Mouse (Mus musculus) C2C12 (cell line): ENCODE results near the gene Scarb1. TPM values are rescaled to one million over a fixed set of nuclear protein-coding genes. Genes with fewer than 3 reads are reported as not detected.

Source experiments
- H3K27me3 ChIP-seq: one replicate; pipeline ENCODE4 v1.6.1; 2011; ENCODE audit not compliant: control insufficient read depth, insufficient read depth, insufficient read length
- H3K36me3 ChIP-seq: one replicate; pipeline ENCODE4 v1.6.1; 2011; ENCODE audit not compliant: control insufficient read depth, insufficient read depth
- H3K4me3 ChIP-seq: one replicate; pipeline ENCODE4 v1.5.1; 2011; ENCODE audit warnings: mild to moderate bottlenecking, control low read depth; ENCODE audit not compliant: poor library complexity, insufficient read depth, severe bottlenecking
- H3K79me2 ChIP-seq: one replicate; pipeline ENCODE4 v1.6.1; 2011; ENCODE audit not compliant: control insufficient read depth, insufficient read depth
- H3K79me3 ChIP-seq: one replicate; pipeline ENCODE4 v1.6.1; 2011; ENCODE audit warnings: low read depth, control low read depth
- H3ac ChIP-seq: one replicate; pipeline ENCODE3; 2011; ENCODE audit warnings: low read depth; ENCODE audit not compliant: control insufficient read depth, insufficient read length
- CEBPB ChIP-seq: IDR thresholded peaks from one replicate; pipeline ENCODE4 v1.6.1; 2011; ENCODE audit warnings: low read depth, mild to moderate bottlenecking, control low read depth, moderate library complexity
- CTCF ChIP-seq: IDR thresholded peaks from one replicate; pipeline ENCODE4 v1.5.1; 2011; ENCODE audit not compliant: control insufficient read depth, insufficient read depth, insufficient read length
- FOSL1 ChIP-seq: IDR thresholded peaks from one replicate; pipeline ENCODE4 v1.8.0; 2011; ENCODE audit warnings: mild to moderate bottlenecking, low read length; ENCODE audit not compliant: poor library complexity, insufficient read depth, severe bottlenecking
- MAX ChIP-seq: IDR thresholded peaks from one replicate; pipeline ENCODE4 v1.6.1; 2011; ENCODE audit warnings: mild to moderate bottlenecking, control low read depth
- MYOD1 ChIP-seq: IDR thresholded peaks from one replicate; pipeline ENCODE4 v1.6.1; 2011; ENCODE audit warnings: low read depth; ENCODE audit not compliant: control insufficient read depth, insufficient read length
- MYOG ChIP-seq: IDR thresholded peaks from one replicate; pipeline ENCODE4 v1.6.1; 2011; ENCODE audit not compliant: control insufficient read depth, insufficient read length; ENCODE audit errors: extremely low read depth
- USF1 ChIP-seq: IDR thresholded peaks from one replicate; pipeline ENCODE4 v1.6.1; 2011; ENCODE audit warnings: low read depth, mild to moderate bottlenecking, control low read depth, moderate library complexity
- polyA plus RNA-seq: library from polyadenylated mRNA; unstranded; fragments of >200 nt; fragmentation: generic; extraction: Trizol; gene quantifications from one replicate; pipeline ENCODE4 v1.2.1, GENCODE M21; 2012; ENCODE audit warnings: missing spikeins

Scarb1 gene
- polyA plus RNA-seq, 1 experiment, result 31.4 TPM

DNA sequence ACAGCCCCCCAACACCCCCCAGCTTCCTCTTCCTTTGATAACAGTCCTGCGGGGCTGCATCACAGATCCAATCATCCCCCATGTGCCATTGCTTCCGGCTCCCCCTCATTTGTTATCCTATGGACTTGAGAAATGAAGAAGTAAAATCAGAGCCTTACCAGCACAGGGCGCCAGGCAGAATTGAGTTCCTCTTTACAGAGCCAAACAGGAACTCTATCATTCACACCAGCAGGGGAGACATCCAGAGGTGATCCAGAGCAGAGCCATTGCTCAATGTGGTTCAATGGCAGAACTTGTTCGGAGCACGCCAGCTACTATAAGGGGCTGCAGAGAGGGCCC is 17.3 kb upstream of the Scarb1 start:
- Histone ChIP-seq H3K79me2 (no peaks in the 10 kb centered on the region), H3ac (no peak overlapping the region), H3K27me3 (no peaks in the 10 kb centered on the region), H3K79me3 (no peaks in the 10 kb centered on the region), H3K36me3 (no peaks in the 10 kb centered on the region), H3K4me3 (no peak overlapping the region)
- TF ChIP-seq FOSL1, result no peak
- TF ChIP-seq MAX, result no peak
- TF ChIP-seq CTCF, result no peak
- no peak for TF ChIP-seq CEBPB
- TF ChIP-seq USF1, result no peak
- no peak for TF ChIP-seq MYOG
- no peak for TF ChIP-seq MYOD1

DNA sequence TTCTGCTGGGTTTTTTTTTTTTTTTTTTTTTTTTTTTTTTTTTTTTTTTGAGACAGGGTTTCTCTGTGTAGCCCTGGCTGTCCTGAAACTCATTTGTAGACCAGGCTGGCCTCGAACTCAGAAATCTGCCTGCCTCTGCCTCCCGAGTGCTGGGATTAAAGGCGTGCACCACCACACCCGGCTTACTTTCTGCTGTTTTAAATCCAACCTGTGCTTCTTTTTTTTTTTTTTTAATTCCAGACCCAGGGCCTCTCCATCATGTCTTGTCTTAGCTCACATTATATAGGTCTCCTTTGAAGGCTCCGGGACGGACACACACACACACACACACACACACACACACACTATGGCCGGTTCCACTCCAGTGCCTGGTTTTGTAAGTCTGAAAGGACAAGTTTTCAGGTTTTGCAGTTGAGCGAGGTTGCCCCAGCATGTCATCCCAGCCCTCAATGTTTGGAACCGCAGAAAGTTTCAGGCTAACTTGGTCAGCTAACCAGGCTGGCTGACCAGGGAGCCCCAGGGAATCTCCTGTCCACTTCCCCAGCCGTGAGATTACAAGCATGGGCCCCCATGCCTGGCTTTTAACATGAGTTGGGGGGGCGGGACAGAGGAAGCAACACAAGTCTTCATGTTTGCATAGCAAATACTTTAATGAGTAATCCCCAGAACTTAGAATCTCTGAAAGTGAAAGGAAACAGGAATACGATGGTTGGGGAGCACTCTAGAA is 16.8 kb upstream of the Scarb1 start:
- no peak overlapping the region for H3ac ChIP-seq
- H3K79me3 ChIP-seq, result no peaks in the 10 kb centered on the region
- H3K27me3 ChIP-seq, result no peaks in the 10 kb centered on the region
- no peaks in the 10 kb centered on the region for H3K79me2 ChIP-seq
- H3K4me3 ChIP-seq, result no peak overlapping the region
- TF ChIP-seq MAX, result no peak
- no peak for TF ChIP-seq MYOD1
- no peak for TF ChIP-seq MYOG
- no peak for TF ChIP-seq CTCF
- no peak for TF ChIP-seq USF1
- no peak for TF ChIP-seq FOSL1
- TF ChIP-seq CEBPB, result no peak
- H3K36me3 ChIP-seq, result no peaks in the 10 kb centered on the region

DNA sequence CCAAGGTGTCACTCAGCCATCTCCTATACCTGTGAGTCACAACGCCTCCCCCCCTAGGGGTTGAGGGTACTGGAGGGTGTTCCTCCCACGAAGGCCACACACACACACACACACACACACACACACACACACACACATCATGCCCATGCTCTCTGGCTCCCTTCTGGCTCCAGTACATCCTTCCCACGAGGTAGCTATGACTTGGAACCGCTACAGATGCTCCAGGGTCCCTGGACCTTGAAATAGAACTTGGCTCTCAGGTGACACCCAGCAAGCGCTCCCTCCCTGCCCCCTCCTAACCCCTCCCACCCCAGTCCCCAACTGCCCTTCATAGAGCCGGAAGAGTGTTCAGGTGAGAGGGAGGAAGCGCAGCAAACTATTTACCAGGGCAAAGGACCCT is 14.8 kb upstream of the Scarb1 start:
- Histone ChIP-seq H3K36me3 (no peaks in the 10 kb centered on the region), H3K79me3 (no peaks in the 10 kb centered on the region), H3K4me3 (no peak overlapping the region), H3K27me3 (no peaks in the 10 kb centered on the region), H3ac (no peak overlapping the region), H3K79me2 (no peaks in the 10 kb centered on the region)
- TF ChIP-seq CTCF, result no peak

DNA sequence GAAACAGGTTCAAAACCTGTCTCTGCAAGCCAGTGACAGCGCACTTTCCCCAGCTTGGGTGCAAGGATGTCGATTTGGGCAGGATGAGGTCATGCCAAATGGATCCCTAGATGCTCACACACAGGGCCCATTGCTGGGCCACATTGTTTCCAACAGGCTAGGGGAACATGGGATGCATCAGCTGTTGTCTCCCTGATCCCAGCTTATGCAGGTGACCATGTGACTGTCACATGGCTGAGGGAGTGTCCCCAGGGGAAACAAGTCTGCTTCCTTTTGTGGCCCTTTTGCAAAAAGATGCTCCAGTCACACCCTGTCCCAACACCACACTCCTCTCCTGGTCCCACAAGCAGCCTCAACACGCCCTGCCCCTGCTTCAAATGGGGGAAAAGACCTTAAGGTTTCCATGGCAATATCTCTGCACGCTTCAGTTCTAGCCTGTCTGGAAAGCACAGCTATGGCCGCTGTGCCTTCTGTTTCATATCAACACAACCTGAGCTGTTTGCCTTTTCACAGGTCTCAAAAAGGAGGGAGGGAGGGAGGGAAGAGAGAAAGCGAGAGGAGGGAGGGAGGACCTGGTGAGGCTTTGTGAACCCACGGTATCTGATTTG is 14.1 kb upstream of the Scarb1 start:
- no peaks in the 10 kb centered on the region for H3K79me2 ChIP-seq

GRCm38 (mm10) chr5:125352781-125353294 is 11.9 kb upstream of the Scarb1 start:
- Histone ChIP-seq H3K4me3 (no peak overlapping the region), H3ac (no peak overlapping the region), H3K27me3 (no peaks in the 10 kb centered on the region), H3K79me3 (no peaks in the 10 kb centered on the region), H3K79me2 (no peaks in the 10 kb centered on the region), H3K36me3 (no peaks in the 10 kb centered on the region)
- TF ChIP-seq USF1 (no peak), MYOG (no peak), MYOD1 (no peak), FOSL1 (no peak), MAX (no peak), CTCF (no peak), CEBPB (no peak)

More for the DNA sequence above, 14.1 kb upstream of the Scarb1 start:
- no peak for TF ChIP-seq USF1
- TF ChIP-seq MAX, result no peak
- no peak for TF ChIP-seq FOSL1
- no peak for TF ChIP-seq CEBPB
- no peak for TF ChIP-seq MYOG
- no peak for TF ChIP-seq CTCF
- no peak for TF ChIP-seq MYOD1
- no peak overlapping the region for H3ac ChIP-seq
- H3K79me3 ChIP-seq, result no peaks in the 10 kb centered on the region
- H3K36me3 ChIP-seq, result no peaks in the 10 kb centered on the region
- H3K27me3 ChIP-seq, result no peaks in the 10 kb centered on the region
- H3K4me3 ChIP-seq, result no peak overlapping the region
